Mouse (Mus musculus) erythroblast, embryonic 14.5 days (primary cell): ENCODE measurements around the gene Rasa2.

Source experiments
- GATA1 ChIP-seq: IDR thresholded peaks from 2 replicates; pipeline ENCODE4 v1.6.1; 2012; ENCODE audit warnings: low read length, inconsistent platforms, mixed read lengths
- TAL1 ChIP-seq: IDR thresholded peaks from 3 replicates; pipeline ENCODE4 v1.6.1; 2012; ENCODE audit warnings: low read length, inconsistent platforms, mixed read lengths

GRCm38 (mm10) chr9:96610813-96611212 is 20.6 kb downstream of the Rasa2 start:
- TF ChIP-seq TAL1: no peak
- no peak for TF ChIP-seq GATA1
